Mouse (Mus musculus): ENCODE data around the gene Eif2b3. TPM values are rescaled to one million over a fixed set of nuclear protein-coding genes. Genes with fewer than 3 reads are reported as not detected.

Eif2b3 gene
- total and polyA plus RNA-seq, 3 experiments: 49.9 to 96.2 (median 84.9) TPM

DNA sequence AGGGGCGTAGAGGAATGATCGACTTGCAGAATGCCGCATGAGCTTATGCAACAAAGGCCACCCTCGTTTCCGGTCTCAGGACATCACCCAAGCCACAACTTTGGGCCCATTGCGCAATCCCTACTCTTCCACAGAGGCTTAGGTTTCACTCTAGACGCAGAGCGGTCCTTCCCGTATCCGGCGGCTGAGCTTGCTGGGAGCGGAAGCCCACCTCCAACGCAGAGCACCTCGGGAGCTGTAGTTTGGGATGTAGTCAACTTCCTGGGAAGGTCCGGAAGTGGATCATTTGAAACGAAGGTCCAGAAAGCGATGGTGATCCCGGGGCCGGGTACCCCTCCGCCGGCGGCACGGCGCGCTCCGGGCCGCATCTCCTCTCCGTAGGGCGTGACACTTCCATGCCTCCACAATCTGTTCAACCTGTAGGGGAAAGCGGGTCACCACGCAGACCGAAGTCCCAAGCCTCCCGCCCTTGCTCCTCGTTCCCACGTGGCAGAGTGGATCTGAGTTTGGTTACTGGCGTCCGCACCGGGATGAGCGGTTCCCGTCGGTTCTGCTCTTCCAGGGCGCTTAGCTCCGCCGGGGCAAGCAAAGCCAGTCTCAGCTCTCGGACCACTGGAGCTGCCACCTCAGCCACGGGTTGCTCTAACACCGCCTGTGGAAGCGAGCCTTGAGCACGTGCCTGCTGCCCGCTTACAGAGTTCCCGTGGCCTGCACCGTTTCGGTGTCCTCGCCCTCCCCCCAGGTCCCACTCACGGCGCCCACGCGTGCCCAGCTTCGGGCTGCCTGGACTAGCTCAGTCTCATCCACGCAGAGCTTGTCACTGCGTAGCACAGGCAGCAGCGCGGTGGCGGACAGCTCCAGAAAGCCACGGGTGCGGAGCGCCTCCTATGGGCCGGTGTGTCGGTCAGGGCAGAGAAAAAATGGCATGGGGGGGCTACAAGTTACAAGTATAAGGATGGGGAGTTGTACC, 101.5 kb downstream of the Eif2b3 start:
- in situ Hi-C loops (cut with MboI; ENCODE audit: low pct_ligation_motif_present, low pct_unique_long_range_greater_than_20kb, low sequenced_read_pairs): no loop called here
- dilution Hi-C loops (cut with MboI; ENCODE audit: extremely low pct_ligation_motif_present, extremely low pct_unique_long_range_greater_than_20kb, low sequenced_read_pairs): no loop called here
- Histone ChIP-seq H3K36me3 (replicated peaks in 1 of 2; ENCODE audit: control insufficient read depth in 1 of 2, insufficient read depth in 1 of 2, low read length in 1 of 2) (peaks cover 5 to 27% of the 10 kb centered on the region in 2 experiments), H3K4me3 (replicated peaks in 1 of 3; ENCODE audit: low read depth in 2 of 3, low read length in 2 of 3, poor library complexity in 1 of 3) (peak overlapping the region; percentile 69 to 87 (median 85)), H3K4me1 (ENCODE audit: control insufficient read depth in 1 of 2, insufficient read depth in 2 of 2) (peaks cover 8 to 52% of the 10 kb centered on the region in 2 experiments), H3K27me3 (replicated peaks) (no peaks in the 10 kb centered on the region), H3K4me2 (ENCODE audit: insufficient read depth, low read depth, poor library complexity, severe bottlenecking) (peak overlapping the region; percentile 92), H3K9ac (ENCODE audit: insufficient read depth, low read depth) (peak overlapping the region; percentile 96), H3K9me3 (replicated peaks; ENCODE audit: low read length) (no peaks in the 10 kb centered on the region), H3K79me2 (replicated peaks; ENCODE audit: control insufficient read depth, extremely low read depth, insufficient read depth, poor library complexity, severe bottlenecking) (peaks cover 8% of the 10 kb centered on the region; the same call in 1 of the 2 replicates), H3K27ac (ENCODE audit: insufficient read depth, low read depth) (peak overlapping the region; percentile 89)
- peak; percentile 97 for DNase-seq (ENCODE audit: extremely low read depth)
- TF ChIP-seq RAD21 (IDR thresholded peaks at IDR 0.05; ENCODE audit: low read depth, low read length) (peak; percentile 62), MAX (IDR thresholded peaks at IDR 0.05; ENCODE audit: low read length) (peak; percentile 69), IRF4 (IDR thresholded peaks at IDR 0.05; ENCODE audit: low read depth, low read length) (peak; percentile 86), ZKSCAN1 (IDR thresholded peaks at IDR 0.05; ENCODE audit: borderline replicate concordance, low read depth, low read length) (no peak), E2F4 (IDR thresholded peaks at IDR 0.05; ENCODE audit: insufficient replicate concordance, low read depth, low read length) (no peak), RCOR1 (conservative IDR thresholded peaks at IDR 0.05; ENCODE audit: low read depth, low read length) (no peak), CHD1 (IDR thresholded peaks at IDR 0.05; ENCODE audit: low read depth, low read length) (no peak), PAX5 (IDR thresholded peaks at IDR 0.05; ENCODE audit: low read length) (no peak), ZNF384 (IDR thresholded peaks at IDR 0.05; ENCODE audit: low read depth, low read length) (peak; percentile 73), JUND (conservative IDR thresholded peaks at IDR 0.05; ENCODE audit: low read depth, low read length) (0 out of 2 replicates have a peak, but pooled peaks have one; percentile 25), CTCF (conservative IDR thresholded peaks at IDR 0.05 in 1 of 2, IDR thresholded peaks at IDR 0.05 in 1 of 2; ENCODE audit: low read depth in 2 of 2, low read length in 2 of 2) (peak; percentile 26 to 85; a peak in 2 of 4 replicates), POLR2AphosphoS2 (IDR thresholded peaks at IDR 0.05; ENCODE audit: low read depth, low read length) (peak; percentile 67), UBTF (IDR thresholded peaks at IDR 0.05; ENCODE audit: low read depth, low read length) (peak; percentile 85), CHD2 (IDR thresholded peaks at IDR 0.05; ENCODE audit: low read length) (peak; percentile 36; the same call in 1 of the 2 replicates), TCF12 (IDR thresholded peaks at IDR 0.05; ENCODE audit: low read depth, low read length) (peak; percentile 81), MAZ (IDR thresholded peaks at IDR 0.05; ENCODE audit: low read depth, low read length) (no peak; the same call in 1 of the 2 replicates), USF2 (conservative IDR thresholded peaks at IDR 0.05; ENCODE audit: low read depth, low read length) (no peak), SIN3A (IDR thresholded peaks at IDR 0.05; ENCODE audit: low read length) (peak; percentile 95; the same call in 1 of the 2 replicates), MAFK (IDR thresholded peaks at IDR 0.05; ENCODE audit: insufficient replicate concordance, low read length) (0 out of 2 replicates have a peak, but pooled peaks have one; percentile 23), NRF1 (IDR thresholded peaks at IDR 0.05; ENCODE audit: low read depth, low read length) (peak; percentile 60), USF1 (IDR thresholded peaks at IDR 0.05; ENCODE audit: low read depth, low read length) (no peak), JUN (IDR thresholded peaks at IDR 0.05; ENCODE audit: insufficient read depth, low read depth, low read length) (no peak), ETS1 (conservative IDR thresholded peaks at IDR 0.05; ENCODE audit: low read depth, low read length) (peak; percentile 96), KAT2A (IDR thresholded peaks at IDR 0.05; ENCODE audit: insufficient replicate concordance, low read length) (peak; percentile 98), MYC (IDR thresholded peaks at IDR 0.05; ENCODE audit: low read depth, low read length) (peak; percentile 73), GABPA (IDR thresholded peaks at IDR 0.05; ENCODE audit: insufficient replicate concordance, low read depth, low read length) (peak; percentile 85), ELF1 (IDR thresholded peaks at IDR 0.05; ENCODE audit: low read depth, low read length) (peak; percentile 99), ZC3H11A (IDR thresholded peaks at IDR 0.05; ENCODE audit: low read depth, low read length) (no peak), BHLHE40 (IDR thresholded peaks at IDR 0.05; ENCODE audit: low read depth, low read length) (peak; percentile 90), POLR2A (IDR thresholded peaks at IDR 0.05; ENCODE audit: low read depth, low read length) (peak; percentile 79), MXI1 (IDR thresholded peaks at IDR 0.05; ENCODE audit: low read depth, low read length) (peak; percentile 77), HCFC1 (IDR thresholded peaks at IDR 0.05; ENCODE audit: low read depth, low read length) (peak; percentile 99), EP300 (IDR thresholded peaks at IDR 0.05; ENCODE audit: low read length) (peak; percentile 29; the same call in 1 of the 2 replicates), ZMIZ1 (IDR thresholded peaks at IDR 0.05; ENCODE audit: low read depth, low read length) (peak; percentile 36), TBP (conservative IDR thresholded peaks at IDR 0.05; ENCODE audit: low read depth, low read length) (peak; percentile 94), MEF2A (IDR thresholded peaks at IDR 0.05; ENCODE audit: borderline replicate concordance, low read depth, low read length) (peak; percentile 81), SMC3 (IDR thresholded peaks at IDR 0.05; ENCODE audit: low read depth, low read length) (peak; percentile 51)
